Mouse (Mus musculus) brain, embryonic 14.5 days (tissue): ENCODE results near the gene Dnajb13. TPM values are rescaled to one million over a fixed set of nuclear protein-coding genes. Genes with fewer than 3 reads are reported as not detected.

Experiments
- DNase-seq: peaks from one replicate; pipeline ENCODE4 v3.0.0-alpha.2; 2011; ENCODE audit warnings: low read depth
- CTCF ChIP-seq: fragments of 200-500 bp; IDR thresholded peaks from 2 replicates; pipeline ENCODE4 v1.5.1; 2012; ENCODE audit warnings: inconsistent platforms, mild to moderate bottlenecking, moderate library complexity, borderline replicate concordance; ENCODE audit not compliant: insufficient read depth, insufficient read length; ENCODE audit errors: extremely low read depth
- POLR2A ChIP-seq: fragments of 200-500 bp; IDR thresholded peaks from 2 replicates; pipeline ENCODE4 v1.6.1; 2012; ENCODE audit warnings: mild to moderate bottlenecking, inconsistent platforms, borderline replicate concordance; ENCODE audit not compliant: poor library complexity, insufficient read depth, insufficient read length, severe bottlenecking; ENCODE audit errors: extremely low read depth
- polyA plus RNA-seq: library from polyadenylated mRNA; depleted of rRNA; stranded (reverse); fragments of >200 nt; gene quantifications from 2 replicates; pipeline ENCODE4 v1.2.3, GENCODE M21; 2012

Dnajb13 gene
- polyA plus RNA-seq, 1 experiment: 7.0 TPM

GRCm38 (mm10) chr7:100537519-100537902 is 22.8 kb upstream of the Dnajb13 start:
- DNase-seq: no peak
- no peak for TF ChIP-seq CTCF
- no peak for TF ChIP-seq POLR2A

GRCm38 (mm10) chr7:100536804-100537518 is 22.2 kb upstream of the Dnajb13 start, which contains the start of gene Coa4:
Coa4 (plus strand) TSS chr7:100537071.
- TF ChIP-seq POLR2A (peak; percentile 44; the same call in 1 of the 2 replicates), CTCF (no peak)
- DNase-seq: peak; percentile 98

GRCm38 (mm10) chr7:100535831-100536230 is 21.1 kb upstream of the Dnajb13 start:
- TF ChIP-seq CTCF (no peak), POLR2A (no peak)
- no peak for DNase-seq

DNA sequence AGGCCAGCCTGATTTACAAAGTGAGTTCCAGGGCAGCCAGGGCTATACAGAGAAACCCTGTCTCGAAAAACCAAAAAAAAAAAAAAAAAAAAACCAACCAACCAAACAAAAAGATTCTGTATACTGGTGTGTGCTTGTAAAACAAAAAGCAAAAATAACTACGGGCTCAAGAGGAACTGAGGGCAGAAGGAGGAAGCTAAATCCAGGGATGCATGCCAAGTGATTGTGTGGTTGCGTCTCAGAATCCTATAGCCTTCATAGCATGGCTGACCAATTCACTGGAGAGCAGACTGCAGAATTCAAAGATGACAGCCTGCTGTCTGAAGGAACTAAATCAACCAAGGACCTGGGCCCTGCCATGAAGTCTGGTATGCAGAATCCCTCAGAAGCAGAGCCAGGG is 19.5 kb upstream of the Dnajb13 start:
- no peak for DNase-seq

GRCm38 (mm10) chr7:100533503-100533902 is 18.7 kb upstream of the Dnajb13 start:
- no peak for TF ChIP-seq CTCF

More for the DNA sequence above, 19.5 kb upstream of the Dnajb13 start:
- TF ChIP-seq CTCF: no peak
- no peak for TF ChIP-seq POLR2A

DNA sequence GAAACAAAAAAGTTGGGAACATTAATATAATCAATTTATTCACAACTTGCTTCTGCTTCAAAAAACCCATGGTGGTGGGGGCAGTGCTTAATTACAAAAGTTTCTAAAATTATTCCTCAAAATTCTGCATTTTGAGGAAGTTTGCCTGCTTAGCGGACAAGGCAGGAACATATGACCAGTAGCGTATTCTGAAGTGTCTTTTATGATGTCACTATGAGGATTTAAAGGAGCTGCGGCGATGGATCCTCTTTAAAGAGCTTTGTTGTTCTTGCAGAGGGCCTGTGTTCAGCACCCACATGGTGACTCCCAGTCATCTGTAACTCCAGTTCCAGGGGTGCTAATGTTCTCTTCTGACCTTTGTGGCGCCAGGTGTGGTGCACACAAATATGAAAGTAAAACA is 16.0 kb upstream of the Dnajb13 start:
- TF ChIP-seq CTCF (no peak), POLR2A (no peak)
- DNase-seq: no peak

More at GRCm38 (mm10) chr7:100533503-100533902, 18.7 kb upstream of the Dnajb13 start:
- no peak for DNase-seq

GRCm38 (mm10) chr7:100524669-100525068 is 9.9 kb upstream of the Dnajb13 start:
- no peak for TF ChIP-seq CTCF
- no peak for TF ChIP-seq POLR2A
- DNase-seq: no peak

DNA sequence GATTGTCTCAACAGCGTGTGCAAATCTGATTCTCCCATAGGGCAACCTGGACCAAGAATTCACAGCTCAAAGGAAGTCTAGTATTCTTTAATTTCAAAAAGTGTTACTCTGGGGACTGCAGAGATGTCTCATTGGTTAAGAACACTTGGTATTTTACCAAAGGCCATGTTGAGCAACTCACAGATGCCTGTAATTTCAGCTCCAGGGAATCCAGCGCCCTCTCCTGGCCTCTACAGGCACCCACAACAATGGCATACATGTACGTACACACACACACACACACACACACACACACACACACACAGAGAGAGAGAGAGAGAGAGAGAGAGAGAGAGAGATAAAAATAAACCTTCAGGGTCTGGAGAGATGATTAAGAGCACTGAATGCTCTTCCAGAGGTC is 7.5 kb upstream of the Dnajb13 start:
- no peak for DNase-seq
- TF ChIP-seq CTCF (no peak), POLR2A (no peak)

DNA sequence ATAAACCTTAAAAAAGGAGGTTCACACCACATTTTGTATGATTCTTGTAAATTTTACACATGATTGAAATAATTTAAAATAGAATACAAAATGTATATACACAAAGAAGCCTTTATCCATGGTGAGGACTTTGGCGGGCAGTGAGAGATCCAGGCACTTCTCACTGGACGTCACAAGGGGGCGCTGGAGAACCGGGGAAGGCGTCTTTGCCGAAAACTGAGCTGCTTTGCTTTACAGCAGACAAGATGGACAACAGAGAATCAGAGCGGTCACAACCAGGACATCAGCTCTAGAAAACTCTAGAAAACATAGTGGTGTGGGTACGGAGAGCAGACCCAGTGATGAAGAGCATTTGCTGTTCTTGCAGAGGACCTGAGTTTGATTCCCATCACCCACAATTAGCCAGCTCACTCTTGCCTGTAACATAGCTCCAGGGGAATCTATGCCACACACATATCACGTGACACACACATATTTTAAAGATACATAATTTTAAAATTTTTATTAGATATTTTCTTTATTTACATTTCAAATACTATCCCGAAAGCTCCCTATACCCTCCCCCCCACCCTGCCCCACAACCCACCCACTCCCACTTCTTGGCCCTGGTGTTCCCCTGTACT is 6.0 kb upstream of the Dnajb13 start:
- TF ChIP-seq CTCF: peak; percentile 97
- TF ChIP-seq POLR2A: no peak
- peak; percentile 90 for DNase-seq

DNA sequence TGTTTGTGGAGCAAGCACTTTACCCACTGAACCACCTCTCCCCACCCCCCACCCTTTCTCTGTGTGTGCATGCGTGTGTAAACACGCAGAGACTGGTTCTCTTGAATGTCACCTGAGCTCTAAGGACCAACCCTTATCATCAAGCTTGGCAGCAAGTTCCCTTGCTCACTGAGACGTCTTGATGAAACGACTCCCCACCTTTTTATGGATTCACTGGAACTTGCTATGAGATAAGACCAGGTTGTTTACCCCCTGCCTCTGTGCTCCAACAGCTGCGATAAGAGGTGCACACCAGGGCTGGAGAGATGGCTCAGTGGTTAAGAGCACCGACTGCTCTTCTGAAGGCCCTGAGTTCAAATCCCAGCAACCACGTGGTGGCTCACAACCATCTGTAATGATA is 5.4 kb upstream of the Dnajb13 start:
- TF ChIP-seq POLR2A (no peak), CTCF (no peak)
- DNase-seq: no peak

- DNase-seq: no peak
- TF ChIP-seq POLR2A: no peak
- TF ChIP-seq CTCF: no peak
These were observed 3.2 kb downstream of the Dnajb13 start for GRCm38 (mm10) chr7:100511602-100512001.

DNA sequence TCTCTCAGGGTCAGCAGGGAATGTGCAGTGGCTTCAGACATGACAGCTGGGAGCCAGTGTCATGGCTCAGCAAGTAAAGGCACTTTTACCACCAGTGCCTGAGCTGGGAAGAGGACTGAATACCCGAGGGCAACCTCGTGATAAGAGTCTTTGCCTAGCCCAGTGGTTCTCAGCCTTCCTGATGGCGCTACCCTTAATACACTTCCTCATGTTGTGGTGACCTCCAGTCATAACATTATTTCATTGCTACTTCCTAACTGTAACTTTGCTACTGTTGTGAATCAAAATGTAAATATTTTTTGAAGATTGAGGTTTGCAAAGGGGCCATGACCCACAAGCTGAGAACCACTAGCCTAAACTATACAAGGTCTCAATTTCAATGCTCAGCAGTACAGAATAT is 6.1 kb downstream of the Dnajb13 start:
- TF ChIP-seq CTCF (no peak), POLR2A (no peak)
- DNase-seq: no peak
